Mouse (Mus musculus): ENCODE data around the gene Fyb. TPM values are rescaled to one million over a fixed set of nuclear protein-coding genes. Genes with fewer than 3 reads are reported as not detected.
"Not testable (repeated sequence)": the region's sequence is repeated elsewhere in the genome, so short reads cannot be mapped to it uniquely, and the experiment has no call there.

Gene Fyb
- polyA plus RNA-seq, 1 experiment from 2014 or later = 1.6 TPM

- Histone ChIP-seq H3K9me3 (ENCODE audit: control insufficient read depth, low read length) (no peaks in the 10 kb centered on the region), H3K36me3 (ENCODE audit: control insufficient read depth, insufficient read depth) (no peaks in the 10 kb centered on the region), H3K27me3 (replicated peaks; ENCODE audit: control insufficient read depth, insufficient read depth, low read length) (no peaks in the 10 kb centered on the region), H3K4me2 (ENCODE audit: low read length) (no peak overlapping the region), H3K4me1 (replicated peaks; ENCODE audit: control insufficient read depth, insufficient read depth, low read length) (no peaks in the 10 kb centered on the region), H3K9ac (replicated peaks; ENCODE audit: low read depth, low read length) (no peak overlapping the region), H3K4me3 (replicated peaks; ENCODE audit: low read length) (no peak overlapping the region), H3K27ac (ENCODE audit: low read length) (no peak overlapping the region)
- ATAC-seq = peak; percentile 7; the same call in 1 of the 2 replicates
- 95% methylated on average over 2 of the region's 2 CpGs for WGBS
Measured at GRCm38 (mm10) chr15:6570164-6570861, 47.7 kb downstream of the Fyb start.

GRCm38 (mm10) chr15:6570876-6571275 is 48.2 kb downstream of the Fyb start:
- Histone ChIP-seq H3K27me3 (replicated peaks; ENCODE audit: control insufficient read depth, insufficient read depth, low read length) (no peaks in the 10 kb centered on the region), H3K27ac (ENCODE audit: low read length) (no peak overlapping the region), H3K9ac (replicated peaks; ENCODE audit: low read depth, low read length) (no peak overlapping the region), H3K4me3 (replicated peaks; ENCODE audit: low read length) (no peak overlapping the region), H3K4me1 (replicated peaks; ENCODE audit: control insufficient read depth, insufficient read depth, low read length) (no peaks in the 10 kb centered on the region), H3K9me3 (ENCODE audit: control insufficient read depth, low read length) (no peaks in the 10 kb centered on the region), H3K36me3 (ENCODE audit: control insufficient read depth, insufficient read depth) (no peaks in the 10 kb centered on the region), H3K4me2 (ENCODE audit: low read length) (no peak overlapping the region)
- WGBS = 8% methylated on average over 7 of the region's 7 CpGs
- ATAC-seq = peak; percentile 94

GRCm38 (mm10) chr15:6574283-6574960 is 51.8 kb downstream of the Fyb start:
- H3K27ac ChIP-seq (ENCODE audit: low read length) = no peak overlapping the region
- 60% methylated on average over 5 of the region's 5 CpGs for WGBS
- no peak overlapping the region for H3K4me3 ChIP-seq (replicated peaks; ENCODE audit: low read length)
- no peak for ATAC-seq
- H3K36me3 ChIP-seq (ENCODE audit: control insufficient read depth, insufficient read depth) = no peaks in the 10 kb centered on the region
- no peak overlapping the region for H3K9ac ChIP-seq (replicated peaks; ENCODE audit: low read depth, low read length)
- no peaks in the 10 kb centered on the region for H3K4me1 ChIP-seq (replicated peaks; ENCODE audit: control insufficient read depth, insufficient read depth, low read length)
- H3K27me3 ChIP-seq (replicated peaks; ENCODE audit: control insufficient read depth, insufficient read depth, low read length) = no peaks in the 10 kb centered on the region
- no peak overlapping the region for H3K4me2 ChIP-seq (ENCODE audit: low read length)
- H3K9me3 ChIP-seq (ENCODE audit: control insufficient read depth, low read length) = no peaks in the 10 kb centered on the region

- H3K4me3 ChIP-seq (replicated peaks; ENCODE audit: low read length) = no peak overlapping the region
- no peak overlapping the region for H3K27ac ChIP-seq (ENCODE audit: low read length)
- no peaks in the 10 kb centered on the region for H3K4me1 ChIP-seq (replicated peaks; ENCODE audit: control insufficient read depth, insufficient read depth, low read length)
- no peaks in the 10 kb centered on the region for H3K27me3 ChIP-seq (replicated peaks; ENCODE audit: control insufficient read depth, insufficient read depth, low read length)
- no peak for ATAC-seq
- H3K9me3 ChIP-seq (ENCODE audit: control insufficient read depth, low read length) = no peaks in the 10 kb centered on the region
- no peak overlapping the region for H3K9ac ChIP-seq (replicated peaks; ENCODE audit: low read depth, low read length)
- no peak overlapping the region for H3K4me2 ChIP-seq (ENCODE audit: low read length)
- 85% methylated on average over 9 of the region's 9 CpGs for WGBS
- no peaks in the 10 kb centered on the region for H3K36me3 ChIP-seq (ENCODE audit: control insufficient read depth, insufficient read depth)
Measured at GRCm38 (mm10) chr15:6577971-6578370, 55.3 kb downstream of the Fyb start.

GRCm38 (mm10) chr15:6578654-6579053 is 56.0 kb downstream of the Fyb start:
- ATAC-seq = no peak
- Histone ChIP-seq H3K27me3 (replicated peaks; ENCODE audit: control insufficient read depth, insufficient read depth, low read length) (no peaks in the 10 kb centered on the region), H3K4me2 (ENCODE audit: low read length) (no peak overlapping the region), H3K36me3 (ENCODE audit: control insufficient read depth, insufficient read depth) (no peaks in the 10 kb centered on the region), H3K4me1 (replicated peaks; ENCODE audit: control insufficient read depth, insufficient read depth, low read length) (no peaks in the 10 kb centered on the region), H3K27ac (ENCODE audit: low read length) (no peak overlapping the region), H3K9ac (replicated peaks; ENCODE audit: low read depth, low read length) (no peak overlapping the region), H3K9me3 (ENCODE audit: control insufficient read depth, low read length) (no peaks in the 10 kb centered on the region), H3K4me3 (replicated peaks; ENCODE audit: low read length) (no peak overlapping the region)
- 90% methylated on average over 2 of the region's 2 CpGs for WGBS

- H3K36me3 ChIP-seq (ENCODE audit: control insufficient read depth, insufficient read depth) = no peaks in the 10 kb centered on the region
- no peak overlapping the region for H3K9ac ChIP-seq (replicated peaks; ENCODE audit: low read depth, low read length)
- no peak overlapping the region for H3K27ac ChIP-seq (ENCODE audit: low read length)
- H3K4me3 ChIP-seq (replicated peaks; ENCODE audit: low read length) = no peak overlapping the region
- no peaks in the 10 kb centered on the region for H3K9me3 ChIP-seq (ENCODE audit: control insufficient read depth, low read length)
- no peak for ATAC-seq
- WGBS = 81% methylated on average over 15 of the region's 15 CpGs
- no peak overlapping the region for H3K4me2 ChIP-seq (ENCODE audit: low read length)
- H3K4me1 ChIP-seq (replicated peaks; ENCODE audit: control insufficient read depth, insufficient read depth, low read length) = no peaks in the 10 kb centered on the region
- no peaks in the 10 kb centered on the region for H3K27me3 ChIP-seq (replicated peaks; ENCODE audit: control insufficient read depth, insufficient read depth, low read length)
Measured at GRCm38 (mm10) chr15:6579194-6579768, 56.6 kb downstream of the Fyb start.

- no peaks in the 10 kb centered on the region for H3K36me3 ChIP-seq (ENCODE audit: control insufficient read depth, insufficient read depth)
- no peaks in the 10 kb centered on the region for H3K27me3 ChIP-seq (replicated peaks; ENCODE audit: control insufficient read depth, insufficient read depth, low read length)
- no peak overlapping the region for H3K9ac ChIP-seq (replicated peaks; ENCODE audit: low read depth, low read length)
- ATAC-seq = no peak
- no peak overlapping the region for H3K4me3 ChIP-seq (replicated peaks; ENCODE audit: low read length)
- H3K4me1 ChIP-seq (replicated peaks; ENCODE audit: control insufficient read depth, insufficient read depth, low read length) = no peaks in the 10 kb centered on the region
- no peak overlapping the region for H3K27ac ChIP-seq (ENCODE audit: low read length)
- no peak overlapping the region for H3K4me2 ChIP-seq (ENCODE audit: low read length)
- H3K9me3 ChIP-seq (ENCODE audit: control insufficient read depth, low read length) = no peaks in the 10 kb centered on the region
- 87% methylated on average over 11 of the region's 11 CpGs for WGBS
Measured at GRCm38 (mm10) chr15:6579769-6580261, 57.2 kb downstream of the Fyb start.

- Histone ChIP-seq H3K9me3 (ENCODE audit: control insufficient read depth, low read length) (no peaks in the 10 kb centered on the region), H3K9ac (replicated peaks; ENCODE audit: low read depth, low read length) (no peak overlapping the region), H3K36me3 (ENCODE audit: control insufficient read depth, insufficient read depth) (no peaks in the 10 kb centered on the region), H3K4me1 (replicated peaks; ENCODE audit: control insufficient read depth, insufficient read depth, low read length) (no peaks in the 10 kb centered on the region), H3K4me2 (ENCODE audit: low read length) (no peak overlapping the region), H3K27me3 (replicated peaks; ENCODE audit: control insufficient read depth, insufficient read depth, low read length) (no peaks in the 10 kb centered on the region), H3K27ac (ENCODE audit: low read length) (no peak overlapping the region), H3K4me3 (replicated peaks; ENCODE audit: low read length) (no peak overlapping the region)
- 85% methylated on average over 4 of the region's 4 CpGs for WGBS
- ATAC-seq = no peak
Measured at GRCm38 (mm10) chr15:6584645-6585044, 62.0 kb downstream of the Fyb start.

GRCm38 (mm10) chr15:6586351-6586750 is 63.7 kb downstream of the Fyb start:
- not testable (repeated sequence) for ATAC-seq; H3K9ac ChIP-seq (replicated peaks; ENCODE audit: low read depth, low read length); H3K4me2 ChIP-seq (ENCODE audit: low read length); H3K4me1 ChIP-seq (replicated peaks; ENCODE audit: control insufficient read depth, insufficient read depth, low read length); H3K4me3 ChIP-seq (replicated peaks; ENCODE audit: low read length); H3K9me3 ChIP-seq (ENCODE audit: control insufficient read depth, low read length); H3K27ac ChIP-seq (ENCODE audit: low read length); H3K36me3 ChIP-seq (ENCODE audit: control insufficient read depth, insufficient read depth); H3K27me3 ChIP-seq (replicated peaks; ENCODE audit: control insufficient read depth, insufficient read depth, low read length)
- 96% methylated on average over 7 of the region's 7 CpGs for WGBS

Measured in forebrain, embryonic 16.5 days (tissue).